Mouse (Mus musculus) hindbrain, embryonic 10.5 days (tissue): Measurements from ENCODE around the gene Slc2a12. TPM values are rescaled to one million over a fixed set of nuclear protein-coding genes. Genes with fewer than 3 reads are reported as not detected.

Experiments used
- DNase-seq: peaks from one replicate; pipeline ENCODE4 v3.0.0-alpha.2; 2017; ENCODE audit warnings: low spot score
- H3K27ac ChIP-seq: fragments of 300-500 bp; sonication (generic); 2 replicates; pipeline ENCODE4 v1.5.1; 2016; ENCODE audit warnings: mild to moderate bottlenecking, moderate library complexity
- H3K27me3 ChIP-seq: fragments of 300-500 bp; sonication (generic); 2 replicates; pipeline ENCODE4 v1.6.1; 2016; ENCODE audit warnings: mild to moderate bottlenecking; ENCODE audit not compliant: poor library complexity, insufficient read depth, severe bottlenecking
- H3K36me3 ChIP-seq: fragments of 300-500 bp; sonication (generic); 2 replicates; pipeline ENCODE4 v1.6.1; 2016; ENCODE audit warnings: mild to moderate bottlenecking, moderate library complexity
- H3K4me1 ChIP-seq: fragments of 300-500 bp; sonication (generic); replicated peaks from 2 replicates; pipeline ENCODE4 v1.6.1; 2016; ENCODE audit warnings: mild to moderate bottlenecking
- H3K4me3 ChIP-seq: fragments of 300-500 bp; sonication (generic); 2 replicates; pipeline ENCODE4 v1.5.1; 2016; ENCODE audit warnings: mild to moderate bottlenecking, moderate library complexity
- H3K9me3 ChIP-seq: fragments of 300-500 bp; sonication (generic); 2 replicates; pipeline ENCODE4 v1.6.1; 2016; ENCODE audit warnings: mild to moderate bottlenecking, moderate library complexity
- WGBS: fragments of 180-500 bp; shearing (Covaris S2); methylation state at CpG from one replicate; pipeline ENCODE4 v1.1.7; 2016; 5-methylcytosine and 5-hydroxymethylcytosine counted together
- polyA plus RNA-seq: library from polyadenylated mRNA; unstranded; fragments of >200 nt; fragmentation: Nextera tagmentation; extraction: Ambion mirVana; gene quantifications from 2 replicates; pipeline ENCODE4 v1.2.1, GENCODE M21; 2016

Gene Slc2a12
- polyA plus RNA-seq, 1 experiment from 2014 or later = 2.0 TPM

DNA sequence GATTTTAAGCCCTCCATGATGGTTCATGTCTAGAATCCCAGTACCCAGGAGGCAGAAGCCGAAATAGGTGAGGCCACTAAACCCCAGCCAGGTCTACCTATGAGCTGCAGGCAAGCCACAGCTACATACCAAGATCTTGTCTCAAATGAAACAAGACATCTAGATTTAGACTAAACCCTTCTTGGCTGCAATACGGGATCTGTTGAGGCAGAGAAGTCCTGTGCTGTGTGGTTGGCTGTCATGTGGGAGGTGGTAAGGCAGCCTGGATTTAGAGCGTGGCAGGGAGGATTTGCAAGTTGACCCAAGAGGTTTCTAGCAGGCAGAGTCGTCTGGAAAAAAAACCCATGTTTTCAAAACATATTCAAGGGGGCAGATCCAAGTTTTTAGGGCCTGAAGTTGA lies 12.9 kb upstream of the Slc2a12 start:
- H3K36me3 ChIP-seq = no peaks in the 10 kb centered on the region
- peaks cover 13% of the 10 kb centered on the region for H3K4me1 ChIP-seq
- no peak overlapping the region for H3K4me3 ChIP-seq
- no peak for DNase-seq
- 81% methylated on average over 4 of the region's 4 CpGs for WGBS
- no peaks in the 10 kb centered on the region for H3K9me3 ChIP-seq
- H3K27me3 ChIP-seq = no peaks in the 10 kb centered on the region
- no peak overlapping the region for H3K27ac ChIP-seq

- Histone ChIP-seq H3K27me3 (no peaks in the 10 kb centered on the region), H3K27ac (peak overlapping the region; percentile 41; the same call in 1 of the 2 replicates), H3K4me3 (no peak overlapping the region), H3K36me3 (no peaks in the 10 kb centered on the region), H3K9me3 (no peaks in the 10 kb centered on the region), H3K4me1 (peaks cover 13% of the 10 kb centered on the region)
- 38% methylated on average over 6 of the region's 6 CpGs for WGBS
- no peak for DNase-seq
These were observed 11.2 kb upstream of the Slc2a12 start for GRCm38 (mm10) chr10:22633406-22634306.

- Histone ChIP-seq H3K27me3 (no peaks in the 10 kb centered on the region), H3K4me3 (no peak overlapping the region), H3K4me1 (peaks cover 13% of the 10 kb centered on the region), H3K27ac (no peak overlapping the region), H3K9me3 (no peaks in the 10 kb centered on the region), H3K36me3 (no peaks in the 10 kb centered on the region)
- 58% methylated on average over 3 of the region's 3 CpGs for WGBS
- no peak for DNase-seq
These were observed 7.6 kb upstream of the Slc2a12 start for GRCm38 (mm10) chr10:22637241-22637640.

- Histone ChIP-seq H3K27ac (peak overlapping the region; percentile 85), H3K4me3 (no peak overlapping the region), H3K36me3 (no peaks in the 10 kb centered on the region), H3K27me3 (no peaks in the 10 kb centered on the region; the same call in 1 of the 2 replicates), H3K9me3 (no peaks in the 10 kb centered on the region), H3K4me1 (peaks cover 18% of the 10 kb centered on the region)
- 65% methylated on average over 9 of the region's 9 CpGs for WGBS
- DNase-seq = peak; percentile 16
These were observed 640 bp upstream of the Slc2a12 start for GRCm38 (mm10) chr10:22644171-22644570.

DNA sequence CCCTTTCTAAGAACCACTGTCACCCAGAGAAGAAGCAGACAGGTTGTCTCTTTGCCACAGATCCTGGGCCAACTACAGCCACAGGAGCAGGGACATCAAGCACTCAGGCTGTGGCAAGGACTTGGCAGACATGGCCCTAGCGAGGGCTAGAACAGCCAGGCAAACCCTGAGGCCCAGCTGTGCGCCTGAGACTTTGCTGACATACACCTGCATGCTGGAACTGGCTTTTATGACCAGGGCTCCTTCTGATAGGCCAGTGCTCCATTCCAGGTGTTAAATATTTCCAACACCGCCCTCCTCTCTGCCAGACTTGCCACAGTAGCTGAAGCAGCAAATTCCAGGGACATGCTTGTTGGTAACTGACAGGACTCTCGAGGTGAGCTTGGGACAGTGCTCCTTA lies 3.9 kb downstream of the Slc2a12 start:
- Histone ChIP-seq H3K4me1 (peaks cover 18% of the 10 kb centered on the region), H3K27me3 (no peaks in the 10 kb centered on the region; the same call in 1 of the 2 replicates), H3K27ac (no peak overlapping the region), H3K4me3 (no peak overlapping the region), H3K9me3 (no peaks in the 10 kb centered on the region), H3K36me3 (no peaks in the 10 kb centered on the region)
- DNase-seq = no peak
- 84% methylated on average over 4 of the region's 4 CpGs for WGBS

DNA sequence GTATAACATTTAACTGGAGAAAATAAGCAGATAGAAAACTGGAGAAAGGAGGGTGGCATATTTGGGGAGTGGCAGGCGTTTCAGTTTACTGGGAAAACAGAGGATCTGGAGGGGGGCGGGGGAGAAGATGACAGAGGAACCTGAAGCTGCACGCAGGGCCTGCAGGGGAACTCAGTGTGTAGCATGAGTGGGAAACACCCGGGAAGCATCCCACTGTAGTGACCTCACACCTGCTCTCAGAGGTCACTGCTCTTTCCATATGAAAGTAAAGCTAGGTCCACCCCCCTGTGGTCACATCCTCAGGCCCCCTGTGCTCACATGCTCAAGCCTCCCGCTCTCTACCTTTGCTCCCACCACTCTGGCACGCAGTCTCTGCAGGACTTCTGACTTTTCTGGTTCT lies 9.0 kb downstream of the Slc2a12 start:
- Histone ChIP-seq H3K27ac (no peak overlapping the region), H3K27me3 (no peaks in the 10 kb centered on the region), H3K36me3 (no peaks in the 10 kb centered on the region), H3K4me3 (no peak overlapping the region), H3K9me3 (no peaks in the 10 kb centered on the region), H3K4me1 (peaks cover 8% of the 10 kb centered on the region)
- no peak for DNase-seq
- 44% methylated on average over 6 of the region's 6 CpGs for WGBS

DNA sequence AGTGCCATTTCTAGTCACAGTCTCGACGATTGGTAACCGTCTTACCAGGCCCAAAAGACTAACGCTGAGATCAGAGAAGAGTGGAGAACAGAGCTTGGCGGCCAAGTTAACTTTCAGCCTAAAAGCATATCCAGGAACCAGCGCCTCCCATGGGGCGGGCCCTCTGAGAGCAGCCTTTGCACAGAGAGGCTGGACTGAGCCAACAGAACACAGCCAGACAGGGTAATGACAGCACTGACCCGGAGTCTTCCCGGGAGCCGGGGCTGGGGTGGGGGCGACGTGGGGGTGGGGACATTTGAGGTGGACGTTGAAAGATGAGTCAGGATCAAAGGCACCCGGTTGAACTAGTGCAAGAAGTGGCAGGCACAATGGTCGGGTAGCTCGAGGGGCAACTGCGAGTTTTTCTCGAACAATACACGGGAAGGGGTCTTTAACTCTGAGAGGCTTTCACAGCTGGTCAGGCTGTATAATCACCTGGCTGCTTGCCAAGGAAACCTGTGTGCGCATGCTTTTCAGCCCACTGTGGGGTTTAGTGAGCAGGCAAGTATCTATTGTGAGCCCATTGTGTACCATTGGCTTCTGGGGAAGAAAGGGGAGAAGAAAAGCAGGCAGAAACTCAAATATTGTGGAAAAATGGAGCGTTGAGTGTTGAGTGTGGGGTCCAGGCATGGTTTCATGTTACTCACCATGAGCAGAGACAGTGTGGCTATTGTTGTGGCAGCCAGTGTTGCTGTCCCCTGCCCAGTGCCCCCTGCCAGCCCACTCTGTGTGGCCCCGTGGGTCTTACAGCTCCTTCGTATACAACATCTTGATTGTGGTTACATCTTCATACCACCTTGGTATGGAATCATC lies 13.9 kb downstream of the Slc2a12 start:
- Histone ChIP-seq H3K4me3 (peak overlapping the region; percentile 28; the same call in 1 of the 2 replicates), H3K36me3 (no peaks in the 10 kb centered on the region), H3K27me3 (no peaks in the 10 kb centered on the region), H3K9me3 (no peaks in the 10 kb centered on the region), H3K4me1 (peaks cover 14% of the 10 kb centered on the region), H3K27ac (peak overlapping the region; percentile 68)
- DNase-seq = peak; percentile 53
- 35% methylated on average over 23 of the region's 23 CpGs for WGBS

DNA sequence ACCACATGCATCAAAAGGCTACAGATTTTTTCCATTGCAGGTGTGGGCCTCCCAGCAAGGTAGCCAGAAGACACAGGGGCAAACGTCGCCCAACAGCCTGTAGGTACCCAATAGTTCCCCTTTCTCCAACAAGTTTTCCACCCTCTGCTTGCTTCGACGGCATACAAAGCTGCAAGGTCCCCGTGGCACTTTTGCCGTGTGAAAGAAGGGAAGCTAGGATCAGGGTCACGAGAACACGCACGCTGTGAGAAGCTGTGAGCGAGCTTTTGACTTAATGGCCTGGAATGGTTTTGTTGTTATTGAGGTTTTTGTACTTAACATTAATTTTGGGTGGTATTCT lies 14.5 kb downstream of the Slc2a12 start:
- Histone ChIP-seq H3K4me1 (peaks cover 14% of the 10 kb centered on the region), H3K9me3 (no peaks in the 10 kb centered on the region), H3K27me3 (no peaks in the 10 kb centered on the region), H3K27ac (peak overlapping the region; percentile 68), H3K36me3 (no peaks in the 10 kb centered on the region), H3K4me3 (no peak overlapping the region)
- DNase-seq = no peak
- WGBS = 80% methylated on average over 10 of the region's 10 CpGs

DNA sequence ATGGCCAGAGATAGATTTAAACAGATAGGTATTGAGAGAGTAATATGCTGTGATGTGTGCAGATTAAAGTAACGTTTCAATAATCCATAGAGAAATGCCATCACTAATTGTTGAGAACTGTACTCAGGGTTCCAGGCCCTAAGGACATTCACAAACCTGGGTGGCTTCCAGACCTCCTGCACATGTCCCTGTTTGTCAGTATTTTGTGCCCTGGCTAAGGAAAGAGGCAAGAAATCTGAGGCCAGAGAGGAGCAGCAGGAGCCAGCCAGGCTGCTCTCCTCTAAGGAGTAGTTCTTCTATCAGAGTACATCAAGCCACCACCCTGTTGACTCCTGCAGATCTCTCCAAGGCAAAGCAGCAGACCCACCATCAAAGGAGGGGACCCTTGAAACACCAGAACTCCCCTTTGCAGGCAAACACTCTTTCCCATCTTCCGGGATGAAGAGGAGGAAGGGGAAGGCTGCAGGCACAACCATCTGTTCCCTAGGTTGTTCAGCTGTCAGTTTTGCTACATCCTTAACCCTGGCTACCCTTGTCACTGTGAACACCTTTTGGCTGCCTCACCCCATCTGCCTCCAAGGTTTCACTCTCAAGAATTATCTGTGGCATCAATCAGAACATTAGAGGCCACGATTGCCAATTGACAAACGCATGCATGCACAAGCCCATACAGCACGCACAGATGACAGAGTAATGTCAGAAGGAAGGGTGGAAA lies 15.6 kb downstream of the Slc2a12 start:
- 90% methylated on average over 5 of the region's 5 CpGs for WGBS
- Histone ChIP-seq H3K27ac (no peak overlapping the region; the same call in 1 of the 2 replicates), H3K4me3 (no peak overlapping the region), H3K36me3 (no peaks in the 10 kb centered on the region), H3K4me1 (peaks cover 14% of the 10 kb centered on the region), H3K9me3 (no peaks in the 10 kb centered on the region), H3K27me3 (no peaks in the 10 kb centered on the region)
- no peak for DNase-seq

DNA sequence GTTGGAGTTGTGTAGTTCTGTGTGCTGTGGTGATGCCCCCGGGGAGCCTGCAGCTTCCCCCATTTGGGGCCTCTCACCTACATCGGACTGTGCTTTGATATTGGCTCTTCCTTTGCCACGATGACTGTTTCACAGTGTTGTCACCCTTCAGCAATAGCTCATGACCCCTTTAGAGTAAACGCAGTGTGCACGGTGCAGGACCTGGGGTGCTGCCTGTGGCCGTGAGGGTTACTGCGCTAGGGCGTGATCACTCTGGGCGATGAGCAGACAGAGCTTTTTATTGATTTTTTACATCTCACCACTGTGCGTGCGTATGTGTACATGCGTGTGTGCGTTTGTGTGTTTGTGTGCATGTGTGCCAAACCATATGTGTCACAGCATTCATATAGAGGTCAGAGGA lies 23.7 kb downstream of the Slc2a12 start:
- 91% methylated on average over 13 of the region's 13 CpGs for WGBS
- H3K27me3 ChIP-seq = no peaks in the 10 kb centered on the region
- no peaks in the 10 kb centered on the region for H3K9me3 ChIP-seq
- no peaks in the 10 kb centered on the region for H3K36me3 ChIP-seq
- no peak overlapping the region for H3K27ac ChIP-seq
- no peak overlapping the region for H3K4me3 ChIP-seq
- DNase-seq = no peak
- no peaks in the 10 kb centered on the region for H3K4me1 ChIP-seq

DNA sequence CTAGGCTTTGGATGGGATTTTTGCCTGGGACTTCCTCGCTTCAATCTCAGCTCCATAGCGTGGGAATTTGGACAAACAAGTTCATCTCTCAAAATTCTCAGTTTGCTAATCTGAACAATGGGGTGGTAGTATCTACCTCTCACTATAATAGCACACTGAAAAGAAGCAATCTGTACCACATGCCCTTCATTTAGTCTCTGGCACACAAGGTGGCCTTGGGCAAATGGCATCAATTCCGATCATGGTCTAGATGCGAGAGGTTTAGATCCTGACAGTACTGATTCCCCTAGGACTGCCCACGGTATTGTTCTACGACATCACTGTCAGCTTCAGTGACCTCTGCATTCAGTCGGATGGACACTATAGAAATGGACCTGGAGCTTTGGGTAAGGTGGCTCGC lies 29.4 kb downstream of the Slc2a12 start:
- no peaks in the 10 kb centered on the region for H3K9me3 ChIP-seq
- H3K4me1 ChIP-seq = peaks cover 8% of the 10 kb centered on the region
- no peak overlapping the region for H3K27ac ChIP-seq
- no peaks in the 10 kb centered on the region for H3K36me3 ChIP-seq
- 89% methylated on average over 8 of the region's 8 CpGs for WGBS
- no peaks in the 10 kb centered on the region for H3K27me3 ChIP-seq
- H3K4me3 ChIP-seq = no peak overlapping the region
- no peak for DNase-seq

GRCm38 (mm10) chr10:22675848-22676630 lies 31.2 kb downstream of the Slc2a12 start:
- H3K36me3 ChIP-seq = no peaks in the 10 kb centered on the region
- H3K4me3 ChIP-seq = no peak overlapping the region
- no peaks in the 10 kb centered on the region for H3K27me3 ChIP-seq
- H3K9me3 ChIP-seq = no peaks in the 10 kb centered on the region
- no peak overlapping the region for H3K27ac ChIP-seq
- WGBS = 66% methylated on average over 13 of the region's 13 CpGs
- peaks cover 8% of the 10 kb centered on the region for H3K4me1 ChIP-seq
- DNase-seq = peak; percentile 7
